Mouse (Mus musculus) natural killer cell, adult 2 months (primary cell): Measurements from ENCODE around the gene Ciao1.
"Not testable (repeated sequence)": the region's sequence is repeated elsewhere in the genome, so short reads cannot be mapped to it uniquely, and the experiment has no call there.

Experiments used
- DNase-seq, 2 experiments: peaks; one replicate each; pipeline ENCODE4 v3.0.0; 2022; ENCODE audit warnings: low spot score in 2 of 2

The Ciao1 gene

DNA sequence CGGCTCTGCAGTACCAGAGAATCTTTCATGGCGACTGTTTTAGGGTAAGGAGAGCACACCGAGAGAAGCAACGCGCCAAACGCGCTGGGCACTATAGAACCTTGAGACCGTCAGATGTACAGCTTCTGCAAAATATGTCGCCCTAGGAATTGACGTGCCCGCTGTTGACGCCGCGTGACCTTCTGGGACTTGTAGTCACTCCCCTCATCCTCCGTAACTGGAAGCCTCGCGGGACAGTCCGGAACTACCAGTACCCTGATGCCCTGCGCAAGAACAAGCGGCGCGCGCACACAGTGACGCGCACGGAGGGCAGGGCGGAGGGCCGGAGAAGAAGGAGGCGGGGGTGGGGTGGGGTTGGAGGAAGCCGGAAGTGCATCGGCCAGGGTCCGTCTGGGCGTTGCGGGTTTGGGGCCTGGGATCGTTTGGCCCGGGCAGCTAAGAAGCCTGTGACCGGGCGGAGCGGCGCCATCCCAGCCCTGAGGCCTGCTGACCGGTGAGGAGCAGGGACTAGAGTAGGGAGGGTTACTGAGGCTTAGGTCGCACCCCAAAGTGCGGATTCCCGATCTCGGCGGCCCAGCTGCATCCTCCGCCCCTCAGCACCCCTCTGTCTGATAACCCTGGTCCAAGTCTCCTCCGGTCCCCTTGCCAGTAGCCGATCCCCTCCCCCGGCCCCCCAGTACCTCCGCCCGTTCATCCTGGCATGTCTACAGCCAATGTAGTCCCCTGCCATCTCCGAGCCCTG, at the start of gene Ciao1, which contains the start of gene Tmem127:
Gene Ciao1 (minus strand): TSS at position 225 of the 742 bp plus-strand sequence.
Gene Tmem127 (plus strand): TSS at position 317 of the 742 bp plus-strand sequence.
- peak; percentile 96 to 97 for DNase-seq

DNA sequence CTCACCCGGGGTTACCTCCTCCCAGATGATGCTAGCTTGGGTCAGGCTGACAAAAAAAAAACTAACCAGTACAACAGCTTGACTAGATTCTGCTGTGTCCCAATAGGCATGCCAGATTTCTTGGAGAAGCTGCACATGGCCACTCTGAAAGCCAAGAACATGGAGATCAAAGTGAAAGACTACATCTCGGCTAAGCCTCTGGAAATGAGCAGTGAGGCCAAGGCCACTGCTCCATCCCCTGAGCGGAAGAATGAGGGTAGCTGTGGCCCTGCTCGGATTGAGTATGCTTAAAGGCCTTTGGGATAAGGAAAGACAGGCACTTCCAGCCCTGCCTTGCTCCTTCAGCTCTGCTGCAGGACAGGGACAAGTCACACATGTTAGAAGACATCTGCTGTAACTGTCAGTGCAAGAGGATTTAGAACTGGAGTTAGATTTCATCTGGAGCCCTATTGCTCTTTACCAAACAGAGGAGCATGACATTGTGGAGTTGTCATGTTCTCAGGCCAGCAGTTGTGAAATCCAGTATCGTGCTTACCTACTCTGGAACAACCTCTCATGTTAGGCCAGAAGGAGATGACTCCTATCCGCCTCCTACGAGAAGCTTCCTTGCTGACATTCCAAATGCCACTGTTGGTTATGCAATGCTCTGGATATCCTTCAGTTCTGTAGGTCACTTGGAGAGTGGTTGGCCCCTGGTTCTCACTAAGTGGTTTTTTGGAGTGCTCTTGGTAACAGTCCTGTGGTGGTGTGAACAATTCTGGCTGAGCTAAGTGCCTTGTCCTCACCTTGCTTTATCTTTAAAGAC, 49.6 kb upstream of the Ciao1 start:
- no peak for DNase-seq

GRCm38 (mm10) chr2:127292250-127292649, 44.6 kb upstream of the Ciao1 start:
- DNase-seq, result no peak

DNA sequence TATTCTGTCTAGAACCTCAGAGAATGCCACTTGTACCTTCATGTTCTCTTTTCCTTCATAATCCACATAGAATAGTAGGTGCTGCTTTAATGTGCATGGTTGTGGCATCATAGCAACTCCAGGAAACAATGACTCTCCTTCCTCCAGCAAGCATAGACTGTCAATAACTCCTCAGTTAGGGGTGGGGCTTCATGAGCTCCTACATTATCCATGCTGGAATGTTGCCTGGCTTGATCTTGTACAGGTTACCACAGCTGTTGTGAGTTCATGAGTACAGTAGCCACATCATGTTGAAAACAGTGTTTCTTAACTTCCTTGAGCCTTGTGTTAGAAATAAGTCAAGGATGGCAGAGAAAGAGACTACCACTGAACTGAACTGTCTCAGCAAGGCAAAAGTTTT, 30.5 kb upstream of the Ciao1 start:
- DNase-seq, result no peak

- DNase-seq, result no peak
These were observed 28.1 kb upstream of the Ciao1 start for GRCm38 (mm10) chr2:127275551-127276320.

GRCm38 (mm10) chr2:127274590-127274989, 27.0 kb upstream of the Ciao1 start:
- no peak for DNase-seq

DNA sequence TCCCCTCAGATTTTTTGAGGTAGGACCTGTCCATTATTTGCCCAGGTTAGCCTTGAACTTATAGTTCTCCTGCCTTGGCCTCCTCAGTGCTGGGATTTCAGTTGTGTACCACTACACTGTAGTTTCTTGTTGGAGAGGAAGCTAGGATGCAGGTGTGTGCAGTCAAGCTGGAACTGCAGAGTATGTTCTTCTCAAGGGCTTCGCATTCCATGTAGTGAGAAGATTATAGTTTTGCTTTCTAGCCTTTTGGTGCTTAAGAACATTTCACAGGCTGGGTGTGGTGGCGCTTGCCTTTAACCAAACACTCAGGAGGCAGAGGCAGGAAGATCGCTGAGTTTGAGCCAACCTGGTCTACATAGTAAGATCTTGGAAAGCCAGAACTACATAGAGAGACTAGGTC, 25.2 kb upstream of the Ciao1 start:
- no peak for DNase-seq

DNA sequence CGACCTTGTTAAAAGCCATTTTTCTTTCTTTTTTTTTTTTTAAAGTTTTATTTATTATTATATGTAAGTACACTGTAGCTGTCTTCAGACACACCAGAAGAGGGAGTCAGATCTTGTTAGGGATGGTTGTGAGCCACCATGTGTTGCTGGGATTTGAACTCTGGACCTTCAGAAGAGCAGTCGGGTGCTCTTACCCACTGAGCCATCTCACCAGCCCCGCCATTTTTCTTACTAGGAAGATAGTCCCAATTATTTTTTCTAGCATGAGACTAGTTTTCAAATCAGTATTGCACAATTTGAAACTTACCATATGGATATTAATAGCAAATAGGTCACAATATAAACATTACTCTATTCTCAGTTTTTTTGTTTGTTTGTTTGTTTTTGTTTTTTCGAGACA, 24.4 kb upstream of the Ciao1 start:
- DNase-seq, result not testable (repeated sequence)

DNA sequence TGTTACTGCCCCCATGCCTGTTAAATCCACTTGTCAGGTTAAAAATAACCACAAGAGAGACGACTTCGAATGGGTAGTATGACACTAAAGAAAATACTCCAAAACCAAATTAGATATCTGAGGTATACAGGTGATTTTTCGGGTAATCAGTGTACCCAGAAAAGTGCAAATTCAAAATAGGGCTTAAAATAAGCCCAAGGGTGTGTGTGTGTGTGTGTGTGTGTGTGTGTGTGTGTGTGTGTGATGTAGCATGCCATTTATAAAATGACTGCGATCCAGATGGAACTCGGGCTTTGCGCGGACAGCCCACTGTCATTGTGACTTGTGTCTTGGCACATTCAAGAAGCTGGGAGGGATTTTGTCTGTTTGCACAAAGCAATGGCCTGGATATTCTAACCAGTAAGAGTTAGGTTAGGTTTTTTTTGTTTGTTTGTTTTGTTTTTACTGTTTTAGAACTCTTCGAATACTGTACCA, 23.5 kb upstream of the Ciao1 start:
- no peak for DNase-seq

GRCm38 (mm10) chr2:127270300-127271041, 22.9 kb upstream of the Ciao1 start:
- DNase-seq, result peak; percentile 80 to 84

DNA sequence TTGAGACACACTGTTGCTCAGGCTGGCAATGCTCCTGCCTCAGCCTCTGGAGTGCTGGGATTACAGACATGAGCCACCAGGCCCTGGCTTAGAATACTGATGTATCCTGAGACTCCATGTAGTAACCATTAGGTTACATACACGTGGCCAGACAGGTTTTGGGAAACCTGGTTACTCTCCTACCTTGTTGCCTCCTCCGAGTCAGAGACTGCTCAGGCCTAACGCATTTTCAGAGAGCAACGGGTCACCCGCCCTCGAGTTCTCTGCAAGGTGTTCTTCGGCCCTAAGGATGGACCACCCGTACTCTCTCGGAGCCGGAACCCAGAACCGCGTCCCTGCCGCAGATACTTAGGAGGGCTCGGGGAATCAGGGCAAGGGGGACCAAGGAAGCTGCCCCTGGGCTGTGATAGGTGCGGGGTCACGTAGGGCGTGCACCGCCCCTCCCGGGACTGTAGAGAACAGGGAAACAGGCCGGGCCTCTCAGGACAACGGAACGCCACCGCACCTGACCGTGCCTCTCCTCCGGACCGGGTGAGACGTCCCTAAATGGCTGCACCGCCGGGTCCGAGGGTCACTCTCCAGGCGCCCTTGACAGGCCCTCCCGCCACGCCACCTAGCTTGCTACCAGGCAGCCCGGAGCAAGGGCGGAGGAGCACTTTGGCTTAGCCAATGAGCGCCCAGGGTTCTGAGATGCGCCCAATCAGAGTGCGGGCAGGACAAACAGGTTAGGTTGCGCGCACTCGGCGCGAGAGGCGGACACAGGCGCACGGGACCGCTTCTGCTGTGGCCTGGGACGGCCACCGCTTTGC, 22.1 kb upstream of the Ciao1 start, which contains the start of gene Stard7:
Gene Stard7 (plus strand): TSS at position 728 of the 809 bp plus-strand sequence.
- peak; percentile 95 to 96 for DNase-seq

GRCm38 (mm10) chr2:127267854-127268253, 20.2 kb upstream of the Ciao1 start:
- DNase-seq, result no peak

DNA sequence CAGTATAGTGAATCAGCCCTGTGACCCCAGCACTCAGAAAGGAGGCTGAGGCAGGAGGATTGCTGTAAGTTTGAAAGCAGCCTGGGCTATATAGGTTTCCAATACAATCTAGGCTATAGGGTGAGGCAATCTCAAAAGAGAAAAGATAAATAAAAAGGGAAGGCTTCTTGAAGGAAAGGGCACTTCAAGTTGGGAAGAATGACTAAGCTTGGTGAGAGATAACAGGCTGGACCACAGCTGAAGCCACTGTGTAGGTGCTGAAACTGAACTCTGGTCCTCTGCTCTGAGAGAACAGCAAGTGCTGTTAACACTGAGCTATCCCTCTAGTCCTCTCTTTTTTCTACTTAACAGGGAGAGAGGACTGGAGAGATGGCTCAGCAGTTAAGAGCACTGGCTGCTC, 14.9 kb upstream of the Ciao1 start:
- DNase-seq, result no peak

GRCm38 (mm10) chr2:127259340-127259739, 11.7 kb upstream of the Ciao1 start:
- no peak for DNase-seq

- no peak for DNase-seq
These were observed 7.7 kb upstream of the Ciao1 start for GRCm38 (mm10) chr2:127255294-127255693.

DNA sequence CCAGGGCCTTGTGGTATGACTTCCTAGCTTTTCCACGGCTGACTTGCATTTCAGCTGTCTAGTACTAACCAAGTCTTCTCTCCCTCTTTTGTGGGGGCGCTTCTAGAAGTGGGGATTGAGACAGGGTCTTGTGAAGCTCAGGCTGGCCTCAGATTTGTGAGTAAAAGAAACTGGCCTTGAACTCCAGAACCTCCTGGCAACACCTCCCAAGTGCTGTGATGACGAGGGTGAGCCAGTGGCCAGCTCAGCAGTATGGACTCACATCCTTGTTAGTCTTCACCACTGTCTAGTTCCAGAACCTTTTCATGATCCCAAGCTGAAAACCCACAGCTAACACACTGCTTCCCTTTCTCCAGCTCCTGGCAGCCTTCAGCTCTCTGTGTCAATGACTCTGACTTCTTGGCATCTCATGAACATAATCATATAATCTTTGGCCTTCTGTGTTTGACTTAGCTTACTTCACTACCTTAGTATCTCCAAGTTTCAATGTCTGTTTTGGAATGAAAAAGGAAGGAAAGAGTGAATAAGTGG, 7.1 kb upstream of the Ciao1 start:
- no peak for DNase-seq

GRCm38 (mm10) chr2:127252787-127253186, 5.2 kb upstream of the Ciao1 start:
- DNase-seq, result no peak

DNA sequence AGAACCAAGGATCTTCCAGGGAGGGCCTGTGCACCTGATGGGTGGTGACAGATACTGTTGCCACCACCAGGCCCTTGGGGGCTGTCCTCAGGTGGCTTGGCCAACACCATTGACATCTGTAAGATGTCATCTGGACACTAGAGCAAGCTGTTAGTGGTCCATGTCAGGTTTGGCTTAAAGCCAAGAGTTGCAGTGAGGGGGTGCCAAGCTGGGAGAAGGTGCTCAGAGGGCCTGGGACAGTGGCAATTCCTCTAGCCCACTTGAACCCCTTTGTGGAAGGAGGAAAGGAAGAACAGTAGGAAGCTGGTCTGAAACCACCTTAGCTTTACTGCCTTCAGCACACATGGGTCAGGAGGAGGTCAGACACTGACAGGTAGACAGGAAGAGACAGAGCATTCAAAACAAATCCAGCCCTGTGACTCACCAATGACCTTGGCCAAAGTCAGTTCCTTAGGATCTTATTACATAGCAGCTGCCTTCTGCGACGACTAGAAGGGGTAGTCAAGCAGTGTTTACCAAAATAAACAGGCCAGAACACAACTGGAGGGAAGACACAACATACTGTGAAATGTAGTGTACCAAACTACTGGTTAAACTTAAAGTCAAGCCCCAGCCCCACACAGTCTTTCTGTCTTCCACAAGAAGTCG, 4.4 kb upstream of the Ciao1 start:
- no peak for DNase-seq

DNA sequence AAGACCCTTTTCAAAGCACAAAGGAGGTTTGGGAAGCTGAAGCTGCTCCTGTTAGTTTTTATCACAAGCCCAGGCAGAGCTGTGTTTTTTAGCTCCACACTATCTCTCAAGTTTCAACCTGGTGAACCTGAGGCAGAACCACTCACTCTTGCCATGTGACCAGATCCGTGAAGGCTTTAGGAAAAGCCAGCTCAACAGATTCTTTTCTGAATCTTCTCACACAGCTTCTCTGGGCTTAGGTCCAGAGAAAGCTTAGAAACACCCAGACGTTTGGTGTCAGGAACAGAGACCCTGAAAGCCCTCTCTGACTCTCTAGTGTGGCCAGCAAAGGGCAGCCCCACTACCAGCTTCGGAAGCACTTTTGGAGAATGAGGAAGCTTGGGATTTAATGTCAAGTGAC, 3.8 kb upstream of the Ciao1 start:
- no peak for DNase-seq
